Mouse (Mus musculus) granulocyte monocyte progenitor cell, adult 5-6 weeks (primary cell): Measurements from ENCODE around the gene Gpx6. TPM values are rescaled to one million over a fixed set of nuclear protein-coding genes. Genes with fewer than 3 reads are reported as not detected.

Source experiments
- ATAC-seq: replicated peaks from 2 replicates; pipeline ENCODE4 v1.8.0; 2016; ENCODE audit warnings: mild to moderate bottlenecking, moderate TSS enrichment, inconsistent platforms; ENCODE audit not compliant: poor library complexity, severe bottlenecking
- total RNA-seq, 2 experiments: library from RNA; stranded (forward) in 1 of 2; stranded (reverse) in 1 of 2; fragments of 200-712, 200-1000 nt in 1 of 2; fragments of >200 nt in 1 of 2; fragmentation: Nextera tagmentation in 1 of 2; gene quantifications; 2 replicates each; pipeline ENCODE4 v1.2.3; 2014 to 2017

The Gpx6 gene
- total RNA-seq, 2 experiments from 2014 or later: not detected

DNA sequence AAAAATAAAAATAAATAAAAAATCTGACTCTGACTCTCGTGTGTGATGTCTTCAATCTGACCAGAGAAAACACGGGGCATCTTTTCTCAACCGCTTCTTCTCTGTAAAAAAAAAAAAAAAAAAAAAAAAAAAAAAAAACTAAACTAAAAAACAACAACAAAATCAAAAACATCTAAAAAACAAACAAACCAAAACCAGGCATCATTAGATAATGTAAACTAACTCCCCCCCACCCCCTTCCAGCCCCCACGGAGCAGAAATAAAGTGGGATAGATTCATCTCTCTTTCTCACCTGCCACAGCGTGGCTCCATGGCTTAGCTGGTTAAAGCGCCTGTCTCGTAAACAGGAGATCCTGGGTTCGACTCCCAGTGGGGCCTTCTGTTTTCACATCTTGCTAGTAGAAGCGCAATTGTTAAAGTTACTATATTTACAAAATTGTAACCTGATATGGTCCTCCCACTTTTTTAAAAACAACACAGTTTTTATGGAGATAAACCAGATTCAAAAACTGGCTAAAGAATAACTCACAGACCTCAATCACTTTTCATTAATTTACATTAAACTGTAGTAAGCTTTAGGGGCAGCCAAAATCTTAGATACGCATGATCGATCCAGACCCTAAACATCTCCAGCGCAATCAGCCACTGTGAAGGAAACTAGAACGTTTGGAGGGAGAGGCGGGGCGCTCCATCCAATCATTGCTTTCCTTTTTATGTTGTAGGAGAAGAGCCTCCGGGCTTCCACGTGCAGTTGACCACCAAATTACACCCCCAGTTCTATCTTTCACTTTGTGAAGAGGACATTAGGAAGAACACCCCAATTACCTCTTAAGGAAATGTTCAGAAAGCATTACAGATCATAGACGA, 10.8 kb downstream of the Gpx6 start:
- ATAC-seq: no peak

GRCm38 (mm10) chr13:21323405-21323804, 11.5 kb downstream of the Gpx6 start:
- ATAC-seq: peak; percentile 29; the same call in 1 of the 2 replicates

DNA sequence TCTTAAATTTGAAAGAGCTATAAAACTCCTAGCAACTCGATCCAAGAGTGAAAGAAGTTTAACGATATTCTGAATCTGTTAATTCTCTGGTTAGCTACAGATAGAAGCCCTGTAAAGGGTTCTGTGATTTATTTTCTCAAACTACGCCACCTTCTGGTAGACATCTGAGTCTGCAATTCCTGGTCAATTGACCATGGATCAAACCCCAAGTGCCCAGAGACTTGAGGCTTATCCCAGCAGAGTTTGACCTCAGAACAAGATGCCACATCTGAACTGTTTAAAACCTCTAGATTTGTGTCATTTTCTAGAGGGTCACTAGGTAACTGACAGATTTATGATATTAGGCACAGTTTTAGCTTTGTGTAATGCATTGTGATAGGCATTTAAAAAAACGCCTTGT, 14.3 kb downstream of the Gpx6 start:
- ATAC-seq: peak; percentile 59

DNA sequence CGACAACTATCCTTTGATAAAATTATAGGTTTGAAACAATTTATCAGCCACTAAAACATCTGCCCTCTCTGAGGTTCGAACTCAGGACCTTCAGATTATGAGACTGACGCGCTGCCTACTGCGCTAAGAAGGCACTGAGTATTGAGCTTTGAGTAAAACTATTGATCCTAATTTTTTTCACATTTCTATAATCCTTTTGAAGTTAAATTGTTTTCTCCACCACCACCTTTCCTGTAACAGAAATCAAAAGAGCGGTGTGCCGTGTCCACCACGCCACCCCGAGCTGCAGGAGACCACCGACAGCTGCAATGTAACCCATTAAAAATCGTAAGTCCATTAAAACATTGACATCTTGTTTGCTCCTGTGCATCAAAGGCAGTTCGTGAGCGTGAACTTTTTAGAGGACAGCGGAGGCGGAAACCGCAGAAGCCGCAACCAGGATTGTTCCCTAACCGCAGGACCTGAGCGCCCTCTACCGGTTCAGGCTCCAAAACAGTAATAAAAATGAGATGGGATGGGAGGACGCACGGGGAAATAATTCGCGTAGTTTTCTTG, 14.8 kb downstream of the Gpx6 start:
- ATAC-seq: peak; percentile 87

GRCm38 (mm10) chr13:21327424-21327823, 15.5 kb downstream of the Gpx6 start:
- no peak for ATAC-seq

- ATAC-seq: no peak
These were observed 34.7 kb downstream of the Gpx6 start, which contains the start of gene Olfr1367 for GRCm38 (mm10) chr13:21346610-21347009. Olfr1367 (plus strand) TSS chr13:21346910.

GRCm38 (mm10) chr13:21350593-21350992, 38.7 kb downstream of the Gpx6 start:
- ATAC-seq: no peak

DNA sequence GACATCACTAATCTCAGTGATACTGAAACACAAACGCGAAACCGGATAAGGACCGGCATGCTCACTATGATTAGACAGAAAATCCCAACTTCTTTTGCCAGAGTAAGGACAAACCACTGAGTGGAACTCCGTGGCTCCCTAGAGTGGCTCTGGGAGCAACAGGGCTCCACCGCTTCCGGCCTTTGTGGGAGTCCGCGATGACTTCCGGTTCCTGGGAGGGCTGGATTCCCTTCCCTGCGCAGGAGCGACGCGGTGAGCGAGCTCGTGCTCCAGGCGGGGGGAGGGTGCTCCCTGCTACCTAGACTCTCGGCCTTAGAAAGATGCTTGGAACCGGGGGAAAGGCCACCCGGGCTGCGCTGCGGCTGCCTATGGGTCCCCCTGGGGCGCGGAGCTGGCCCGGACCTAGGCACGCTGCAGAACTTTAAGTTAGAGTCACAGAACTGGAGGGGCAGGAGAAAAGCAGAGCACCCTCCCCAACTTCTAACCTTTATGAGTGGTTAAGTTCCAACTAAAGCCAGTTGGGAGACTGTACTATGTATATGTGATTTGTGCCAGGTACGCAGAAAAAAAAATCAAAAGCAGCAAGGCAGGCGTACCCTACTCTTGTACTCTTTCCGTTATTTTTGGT, 50.8 kb downstream of the Gpx6 start, which contains the start of gene Zscan12:
TSS of gene Zscan12 (plus strand) at position 200 of the 628 bp plus-strand sequence.
- ATAC-seq: peak; percentile 100

DNA sequence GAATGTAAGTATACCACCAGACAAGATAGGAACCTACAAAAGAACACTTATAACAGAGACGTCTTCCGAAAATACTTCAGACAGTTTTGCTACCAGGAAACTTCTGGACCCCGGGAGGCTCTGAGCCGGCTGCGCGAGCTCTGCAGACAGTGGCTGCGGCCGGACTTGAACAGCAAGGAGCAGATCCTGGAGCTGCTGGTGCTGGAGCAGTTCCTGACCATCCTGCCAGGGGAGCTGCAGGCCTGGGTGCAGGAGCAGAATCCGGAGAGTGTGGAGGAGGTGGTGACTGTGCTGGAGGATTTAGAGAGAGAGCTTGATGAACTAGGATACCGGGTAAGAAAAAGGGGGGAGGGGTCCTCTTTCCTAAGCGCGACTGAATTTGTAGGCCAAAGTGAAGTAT, 51.8 kb downstream of the Gpx6 start:
- ATAC-seq: no peak

DNA sequence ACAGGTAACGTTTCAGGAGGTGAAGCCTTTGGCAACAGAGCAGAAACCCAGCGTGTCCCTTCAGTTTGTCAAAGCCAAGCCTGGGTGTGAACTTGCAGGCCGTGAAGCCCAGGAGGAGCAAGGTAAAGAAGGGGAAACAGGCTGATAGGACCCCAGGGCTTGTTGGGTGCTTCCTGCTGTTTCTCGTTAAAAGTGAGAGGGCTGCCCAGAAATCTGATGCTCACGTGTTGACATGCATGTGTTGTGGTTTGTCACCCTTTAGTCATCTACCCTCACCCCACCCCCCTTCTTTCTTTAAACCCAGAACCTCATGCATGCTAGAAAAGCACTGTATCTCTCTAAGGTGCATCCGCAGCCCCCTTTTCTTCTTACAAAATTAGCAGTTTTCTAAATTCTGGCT, 54.7 kb downstream of the Gpx6 start:
- ATAC-seq: no peak

Other genes with a start within 250 kb of the Gpx6 start
- not detected in 2 replicates for gene Olfr1370, start 237.2 kb upstream of the Gpx6 start, total RNA-seq (2014; fragmentation: Nextera tagmentation)
- gene Olfr1370, start 237.2 kb upstream of the Gpx6 start, total RNA-seq (2017): not detected in 2 replicates
- 0.34 TPM in 1 of 2 replicates, not detected in the other for gene Olfr1369-ps1, start 200.6 kb upstream of the Gpx6 start, total RNA-seq (2014; fragmentation: Nextera tagmentation)
- not detected in 2 replicates for gene Olfr1369-ps1, start 200.6 kb upstream of the Gpx6 start, total RNA-seq (2017)
- not detected in 2 replicates for gene Olfr263, start 182.5 kb upstream of the Gpx6 start, total RNA-seq (2014; fragmentation: Nextera tagmentation)
- not detected in 2 replicates for gene Olfr263, start 182.5 kb upstream of the Gpx6 start, total RNA-seq (2017)
- not detected in 2 replicates for gene Olfr1368, start 166.3 kb upstream of the Gpx6 start, total RNA-seq (2014; fragmentation: Nextera tagmentation)
- gene Olfr1368, start 166.3 kb upstream of the Gpx6 start, total RNA-seq (2017): not detected in 2 replicates
- gene Trim27, start 132.7 kb upstream of the Gpx6 start, total RNA-seq (2014; fragmentation: Nextera tagmentation): 142 and 143 TPM in 2 replicates
- 144 and 167 TPM in 2 replicates for gene Trim27, start 132.7 kb upstream of the Gpx6 start, total RNA-seq (2017)
- not detected in 2 replicates for gene Gpx5, start 19.4 kb upstream of the Gpx6 start, total RNA-seq (2014; fragmentation: Nextera tagmentation)
- gene Gpx5, start 19.4 kb upstream of the Gpx6 start, total RNA-seq (2017): not detected in 2 replicates
- not detected in 2 replicates for gene Olfr1367, start 34.8 kb downstream of the Gpx6 start, total RNA-seq (2014; fragmentation: Nextera tagmentation)
- gene Olfr1367, start 34.8 kb downstream of the Gpx6 start, total RNA-seq (2017): not detected in 2 replicates
- 8.4 and 8.6 TPM in 2 replicates for gene Zscan12, start 50.7 kb downstream of the Gpx6 start, total RNA-seq (2014; fragmentation: Nextera tagmentation)
- gene Zscan12, start 50.7 kb downstream of the Gpx6 start, total RNA-seq (2017): 11.1 and 20.0 TPM in 2 replicates
- 41.4 and 46.5 TPM in 2 replicates for gene Zkscan3, start 90.6 kb downstream of the Gpx6 start, total RNA-seq (2014; fragmentation: Nextera tagmentation)
- gene Zkscan3, start 90.6 kb downstream of the Gpx6 start, total RNA-seq (2017): 29.1 and 33.0 TPM in 2 replicates
- 0.71 and 3.2 TPM in 2 replicates for gene Pgbd1, start 128.9 kb downstream of the Gpx6 start, total RNA-seq (2014; fragmentation: Nextera tagmentation)
- gene Pgbd1, start 128.9 kb downstream of the Gpx6 start, total RNA-seq (2017): 0.93 and 2.0 TPM in 2 replicates
- gene Zscan26, start 141.6 kb downstream of the Gpx6 start, total RNA-seq (2014; fragmentation: Nextera tagmentation): 19.5 and 21.5 TPM in 2 replicates
- gene Zscan26, start 141.6 kb downstream of the Gpx6 start, total RNA-seq (2017): 18.7 and 22.5 TPM in 2 replicates
- 0.43 TPM in 1 of 2 replicates, not detected in the other for gene Nkapl, start 156.4 kb downstream of the Gpx6 start, total RNA-seq (2014; fragmentation: Nextera tagmentation)
- gene Nkapl, start 156.4 kb downstream of the Gpx6 start, total RNA-seq (2017): not detected in 2 replicates
- 0.81 TPM in 1 of 2 replicates, not detected in the other for gene Zkscan4, start 166.8 kb downstream of the Gpx6 start, total RNA-seq (2014; fragmentation: Nextera tagmentation)
- gene Zkscan4, start 166.8 kb downstream of the Gpx6 start, total RNA-seq (2017): 0.72 and 0.73 TPM in 2 replicates
- not detected in 2 replicates for gene Gm10065, start 167.3 kb downstream of the Gpx6 start, total RNA-seq (2014; fragmentation: Nextera tagmentation)
- gene Gm10065, start 167.3 kb downstream of the Gpx6 start, total RNA-seq (2017): not detected in 2 replicates
- gene AK157302, start 183.1 kb downstream of the Gpx6 start, total RNA-seq (2014; fragmentation: Nextera tagmentation): 0.21 and 1.2 TPM in 2 replicates
- 1.1 TPM in 1 of 2 replicates, not detected in the other for gene AK157302, start 183.1 kb downstream of the Gpx6 start, total RNA-seq (2017)
- 7.3 and 7.9 TPM in 2 replicates for gene Gm11273, start 189.3 kb downstream of the Gpx6 start, total RNA-seq (2014; fragmentation: Nextera tagmentation)
- 4.4 and 6.8 TPM in 2 replicates for gene Gm11273, start 189.3 kb downstream of the Gpx6 start, total RNA-seq (2017)
- 10.9 TPM in 2 replicates for gene Zkscan8, start 219.0 kb downstream of the Gpx6 start, total RNA-seq (2014; fragmentation: Nextera tagmentation)
- 7.3 and 7.8 TPM in 2 replicates for gene Zkscan8, start 219.0 kb downstream of the Gpx6 start, total RNA-seq (2017)
- not detected in 2 replicates for gene Olfr1366, start 230.7 kb downstream of the Gpx6 start, total RNA-seq (2014; fragmentation: Nextera tagmentation)
- gene Olfr1366, start 230.7 kb downstream of the Gpx6 start, total RNA-seq (2017): not detected in 2 replicates
- not detected in 2 replicates for gene Olfr1535, start 247.8 kb downstream of the Gpx6 start, total RNA-seq (2014; fragmentation: Nextera tagmentation)
- gene Olfr1535, start 247.8 kb downstream of the Gpx6 start, total RNA-seq (2017): not detected in 2 replicates